Mouse (Mus musculus): ENCODE results near the gene Aanat.

- TF ChIP-seq POLR2A (IDR thresholded peaks at IDR 0.05; ENCODE audit: control insufficient read depth, low read depth, low read length) (no peak), CTCF (IDR thresholded peaks at IDR 0.05; ENCODE audit: control insufficient read depth, insufficient read depth, insufficient replicate concordance, low read depth, low read length) (no peak)
These were observed 44.1 kb downstream of the Aanat start for GRCm38 (mm10) chr11:116630171-116630965.

All from testis, adult 2 months (tissue).